Mouse (Mus musculus) liver (tissue): ENCODE data around the gene Gxylt1.
"Not testable (repeated sequence)": the region's sequence is repeated elsewhere in the genome, so short reads cannot be mapped to it uniquely, and the experiment has no call there.

Experiments
- DNase-seq: peaks from one replicate; pipeline ENCODE4 v3.0.0-alpha.2; 2020; ENCODE audit warnings: mixed read lengths

Gxylt1 gene

GRCm38 (mm10) chr15:93262818-93263217 lies 12.2 kb downstream of the Gxylt1 start:
- DNase-seq, result no peak

GRCm38 (mm10) chr15:93262274-93262673 lies 12.7 kb downstream of the Gxylt1 start:
- no peak for DNase-seq

GRCm38 (mm10) chr15:93259933-93260332 lies 15.0 kb downstream of the Gxylt1 start:
- no peak for DNase-seq

- no peak for DNase-seq
Observed at GRCm38 (mm10) chr15:93255295-93255694, 19.7 kb downstream of the Gxylt1 start.

- no peak for DNase-seq
Observed at GRCm38 (mm10) chr15:93253172-93253571, 21.8 kb downstream of the Gxylt1 start.

- DNase-seq, result no peak
Observed at GRCm38 (mm10) chr15:93252396-93252795, 22.6 kb downstream of the Gxylt1 start.

- no peak for DNase-seq
Observed at GRCm38 (mm10) chr15:93251553-93252250, 23.3 kb downstream of the Gxylt1 start.

- DNase-seq, result no peak
Observed at GRCm38 (mm10) chr15:93243202-93243601, 31.8 kb downstream of the Gxylt1 start.

GRCm38 (mm10) chr15:93236456-93236855 lies 38.5 kb downstream of the Gxylt1 start:
- DNase-seq, result not testable (repeated sequence)

GRCm38 (mm10) chr15:93229028-93229427 lies 46.0 kb downstream of the Gxylt1 start:
- no peak for DNase-seq

- no peak for DNase-seq
Observed at GRCm38 (mm10) chr15:93228375-93228774, 46.6 kb downstream of the Gxylt1 start.

- DNase-seq, result peak; percentile 18
Observed at GRCm38 (mm10) chr15:93227764-93228079, 47.3 kb downstream of the Gxylt1 start.

- no peak for DNase-seq
Observed at GRCm38 (mm10) chr15:93226930-93227763, 47.8 kb downstream of the Gxylt1 start.

GRCm38 (mm10) chr15:93222475-93222874 lies 52.5 kb downstream of the Gxylt1 start:
- DNase-seq, result no peak

GRCm38 (mm10) chr15:93212617-93213016 lies 62.4 kb downstream of the Gxylt1 start:
- no peak for DNase-seq

- no peak for DNase-seq
Observed at GRCm38 (mm10) chr15:93204861-93205260, 70.1 kb downstream of the Gxylt1 start.

GRCm38 (mm10) chr15:93201956-93202355 lies 73.0 kb downstream of the Gxylt1 start:
- DNase-seq, result peak; percentile 26

- DNase-seq, result no peak
Observed at GRCm38 (mm10) chr15:93191387-93192145, 83.4 kb downstream of the Gxylt1 start.
